Mouse (Mus musculus): ENCODE results near the gene Mgea5. TPM values are rescaled to one million over a fixed set of nuclear protein-coding genes. Genes with fewer than 3 reads are reported as not detected.

Gene Mgea5
- polyA plus RNA-seq, 1 experiment: 80.8 TPM

DNA sequence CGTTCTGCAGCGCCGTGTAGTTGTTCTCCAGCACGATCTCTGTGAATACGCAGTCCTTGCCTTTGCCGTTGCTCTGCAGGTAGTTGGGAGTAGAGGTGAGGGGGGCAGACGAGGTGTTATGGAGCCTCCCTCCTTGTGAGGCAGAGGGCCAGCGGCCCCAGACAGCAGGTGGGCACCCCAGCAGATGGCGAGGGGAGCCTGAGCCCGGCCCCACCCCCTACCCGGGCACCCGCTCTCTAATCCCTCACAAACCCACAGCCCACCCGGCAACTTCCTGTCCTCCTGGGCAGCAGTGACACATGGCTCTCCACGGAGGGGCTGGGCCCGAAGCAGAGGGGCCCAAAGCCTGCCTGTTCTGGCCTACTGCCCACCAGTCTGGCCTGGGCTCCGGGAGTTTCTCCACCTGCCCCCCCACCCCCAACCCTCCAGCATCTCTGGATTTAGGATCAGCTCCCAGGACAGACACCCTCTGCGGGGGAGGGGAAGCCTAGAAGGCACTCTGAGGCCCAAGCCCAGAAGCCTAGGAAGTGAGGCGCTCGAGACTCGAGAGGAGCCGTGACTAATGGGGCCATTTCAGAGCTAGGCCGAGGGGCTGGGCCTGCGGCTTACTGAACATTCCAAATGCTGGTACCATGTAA, 46.3 kb downstream of the Mgea5 start:
- no peak overlapping the region; the same call in 1 of the 2 replicates for H3K27ac ChIP-seq (ENCODE audit: control insufficient read depth, insufficient read depth, low read depth, low read length, poor library complexity)
- H3K4me3 ChIP-seq (replicated peaks; ENCODE audit: control insufficient read depth, low read depth, low read length): no peak overlapping the region
- TF ChIP-seq POLR2A (IDR thresholded peaks at IDR 0.05; ENCODE audit: borderline replicate concordance, control insufficient read depth, low read depth, low read length) (no peak), CTCF (IDR thresholded peaks at IDR 0.05; ENCODE audit: control insufficient read depth, insufficient read depth, low read length) (no peak)
- WGBS: 22% methylated on average over 23 of the region's 23 CpGs
- H3K4me1 ChIP-seq (ENCODE audit: control insufficient read depth, insufficient read depth, low read length): no peaks in the 10 kb centered on the region

GRCm38 (mm10) chr19:45736855-45737207, 46.8 kb downstream of the Mgea5 start:
- TF ChIP-seq CTCF (IDR thresholded peaks at IDR 0.05; ENCODE audit: control insufficient read depth, insufficient read depth, low read length) (no peak), POLR2A (IDR thresholded peaks at IDR 0.05; ENCODE audit: borderline replicate concordance, control insufficient read depth, low read depth, low read length) (no peak)
- Histone ChIP-seq H3K4me1 (ENCODE audit: control insufficient read depth, insufficient read depth, low read length) (no peaks in the 10 kb centered on the region), H3K27ac (ENCODE audit: control insufficient read depth, insufficient read depth, low read depth, low read length, poor library complexity) (no peak overlapping the region; the same call in 1 of the 2 replicates), H3K4me3 (replicated peaks; ENCODE audit: control insufficient read depth, low read depth, low read length) (no peak overlapping the region)
- 1% methylated on average over 28 of the region's 28 CpGs for WGBS

DNA sequence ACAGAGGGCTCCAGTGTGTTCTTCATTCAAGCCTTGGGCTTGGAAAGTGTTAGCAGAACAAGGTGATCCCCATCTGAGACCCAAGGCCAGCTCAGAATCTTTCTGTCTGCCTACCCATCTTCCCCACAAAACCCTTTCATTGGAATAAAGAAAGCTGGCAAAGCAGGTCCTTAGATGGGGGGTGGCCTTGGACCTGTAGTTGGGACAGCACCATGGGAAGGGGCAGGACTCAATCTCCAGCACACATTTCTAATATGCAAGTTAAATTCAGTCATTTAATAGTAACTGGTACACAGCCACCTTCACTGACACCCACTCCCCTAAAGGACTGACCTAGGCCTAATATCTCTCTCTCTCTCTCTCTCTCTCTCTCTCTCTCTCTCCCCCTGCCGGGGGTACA, 47.4 kb downstream of the Mgea5 start:
- Histone ChIP-seq H3K4me3 (replicated peaks; ENCODE audit: control insufficient read depth, low read depth, low read length) (no peak overlapping the region), H3K4me1 (ENCODE audit: control insufficient read depth, insufficient read depth, low read length) (no peaks in the 10 kb centered on the region)
- WGBS: 33% methylated on average over 1 of the region's 1 CpGs

GRCm38 (mm10) chr19:45734762-45735161, 48.9 kb downstream of the Mgea5 start:
- 79% methylated on average over 7 of the region's 7 CpGs for WGBS

More for the DNA sequence above, 47.4 kb downstream of the Mgea5 start:
- H3K27ac ChIP-seq (ENCODE audit: control insufficient read depth, insufficient read depth, low read depth, low read length, poor library complexity): no peak overlapping the region
- TF ChIP-seq POLR2A (IDR thresholded peaks at IDR 0.05; ENCODE audit: borderline replicate concordance, control insufficient read depth, low read depth, low read length) (no peak), CTCF (IDR thresholded peaks at IDR 0.05; ENCODE audit: control insufficient read depth, insufficient read depth, low read length) (no peak)

GRCm38 (mm10) chr19:45734191-45734590, 49.4 kb downstream of the Mgea5 start:
- no peaks in the 10 kb centered on the region for H3K4me1 ChIP-seq (ENCODE audit: control insufficient read depth, insufficient read depth, low read length)
- H3K27ac ChIP-seq (ENCODE audit: control insufficient read depth, insufficient read depth, low read depth, low read length, poor library complexity): no peak overlapping the region
- TF ChIP-seq CTCF (IDR thresholded peaks at IDR 0.05; ENCODE audit: control insufficient read depth, insufficient read depth, low read length) (no peak), POLR2A (IDR thresholded peaks at IDR 0.05; ENCODE audit: borderline replicate concordance, control insufficient read depth, low read depth, low read length) (no peak)
- 92% methylated on average over 5 of the region's 5 CpGs for WGBS
- no peak overlapping the region for H3K4me3 ChIP-seq (replicated peaks; ENCODE audit: control insufficient read depth, low read depth, low read length)

More at GRCm38 (mm10) chr19:45734762-45735161, 48.9 kb downstream of the Mgea5 start:
- Histone ChIP-seq H3K27ac (ENCODE audit: control insufficient read depth, insufficient read depth, low read depth, low read length, poor library complexity) (no peak overlapping the region), H3K4me1 (ENCODE audit: control insufficient read depth, insufficient read depth, low read length) (no peaks in the 10 kb centered on the region), H3K4me3 (replicated peaks; ENCODE audit: control insufficient read depth, low read depth, low read length) (no peak overlapping the region)
- no peak for TF ChIP-seq CTCF (IDR thresholded peaks at IDR 0.05; ENCODE audit: control insufficient read depth, insufficient read depth, low read length)
- no peak for TF ChIP-seq POLR2A (IDR thresholded peaks at IDR 0.05; ENCODE audit: borderline replicate concordance, control insufficient read depth, low read depth, low read length)

DNA sequence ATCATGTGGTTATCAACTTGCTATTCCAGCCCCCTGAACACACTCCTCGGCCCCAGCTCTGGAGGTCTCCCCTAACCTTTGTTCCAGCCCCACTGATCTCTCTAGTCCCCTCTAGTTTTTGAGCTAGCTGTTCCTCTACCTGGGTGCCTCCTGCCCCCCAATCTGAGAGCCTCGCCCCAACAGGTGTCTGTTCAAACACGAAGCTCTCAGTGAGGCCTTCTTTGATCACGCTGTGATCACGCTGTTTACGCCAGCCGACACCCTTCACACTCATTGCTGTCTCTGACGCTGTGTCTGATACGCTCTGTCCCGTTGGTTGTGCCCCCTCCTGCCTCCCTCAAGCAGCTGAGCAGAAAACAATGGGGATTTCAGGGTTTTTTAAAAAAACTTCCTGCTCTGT, 50.1 kb downstream of the Mgea5 start:
- WGBS: 73% methylated on average over 10 of the region's 10 CpGs
- Histone ChIP-seq H3K4me1 (ENCODE audit: control insufficient read depth, insufficient read depth, low read length) (no peaks in the 10 kb centered on the region), H3K4me3 (replicated peaks; ENCODE audit: control insufficient read depth, low read depth, low read length) (no peak overlapping the region), H3K27ac (ENCODE audit: control insufficient read depth, insufficient read depth, low read depth, low read length, poor library complexity) (no peak overlapping the region)
- TF ChIP-seq CTCF (IDR thresholded peaks at IDR 0.05; ENCODE audit: control insufficient read depth, insufficient read depth, low read length) (no peak), POLR2A (IDR thresholded peaks at IDR 0.05; ENCODE audit: borderline replicate concordance, control insufficient read depth, low read depth, low read length) (no peak)

- WGBS: 91% methylated on average over 7 of the region's 7 CpGs
- TF ChIP-seq POLR2A (IDR thresholded peaks at IDR 0.05; ENCODE audit: borderline replicate concordance, control insufficient read depth, low read depth, low read length) (no peak), CTCF (IDR thresholded peaks at IDR 0.05; ENCODE audit: control insufficient read depth, insufficient read depth, low read length) (no peak)
- Histone ChIP-seq H3K4me3 (replicated peaks; ENCODE audit: control insufficient read depth, low read depth, low read length) (no peak overlapping the region), H3K27ac (ENCODE audit: control insufficient read depth, insufficient read depth, low read depth, low read length, poor library complexity) (no peak overlapping the region), H3K4me1 (ENCODE audit: control insufficient read depth, insufficient read depth, low read length) (no peaks in the 10 kb centered on the region)
These were observed 52.0 kb downstream of the Mgea5 start for GRCm38 (mm10) chr19:45731658-45732057.

GRCm38 (mm10) chr19:45730042-45730441, 53.6 kb downstream of the Mgea5 start:
- Histone ChIP-seq H3K4me1 (ENCODE audit: control insufficient read depth, insufficient read depth, low read length) (no peaks in the 10 kb centered on the region), H3K27ac (ENCODE audit: control insufficient read depth, insufficient read depth, low read depth, low read length, poor library complexity) (no peak overlapping the region), H3K4me3 (replicated peaks; ENCODE audit: control insufficient read depth, low read depth, low read length) (no peak overlapping the region)
- TF ChIP-seq CTCF (IDR thresholded peaks at IDR 0.05; ENCODE audit: control insufficient read depth, insufficient read depth, low read length) (no peak), POLR2A (IDR thresholded peaks at IDR 0.05; ENCODE audit: borderline replicate concordance, control insufficient read depth, low read depth, low read length) (no peak)
- WGBS: 74% methylated on average over 8 of the region's 8 CpGs

GRCm38 (mm10) chr19:45727231-45727630, 56.4 kb downstream of the Mgea5 start:
- WGBS: 34% methylated on average over 10 of the region's 10 CpGs
- TF ChIP-seq POLR2A (IDR thresholded peaks at IDR 0.05; ENCODE audit: borderline replicate concordance, control insufficient read depth, low read depth, low read length): no peak
- no peak for TF ChIP-seq CTCF (IDR thresholded peaks at IDR 0.05; ENCODE audit: control insufficient read depth, insufficient read depth, low read length)
- Histone ChIP-seq H3K27ac (ENCODE audit: control insufficient read depth, insufficient read depth, low read depth, low read length, poor library complexity) (no peak overlapping the region), H3K4me1 (ENCODE audit: control insufficient read depth, insufficient read depth, low read length) (no peaks in the 10 kb centered on the region), H3K4me3 (replicated peaks; ENCODE audit: control insufficient read depth, low read depth, low read length) (no peak overlapping the region)

Measured in bone marrow, adult 2 months (tissue).